Mouse (Mus musculus) neural tube, embryonic 11.5 days (tissue): ENCODE data around the gene Rnf212b. TPM values are rescaled to one million over a fixed set of nuclear protein-coding genes. Genes with fewer than 3 reads are reported as not detected.

ENCODE experiments used
- ATAC-seq: fragments of 200-750 bp; cut with Nextera tagmentation; 2 replicates; pipeline ENCODE4 v1.8.0; 2017; ENCODE audit warnings: moderate number of reproducible peaks, mild to moderate bottlenecking, moderate TSS enrichment, moderate library complexity; ENCODE audit not compliant: insufficient read depth, low FRiP score, low TSS enrichment
- DNase-seq: peaks from one replicate; pipeline ENCODE4 v3.0.0-alpha.2; 2015; ENCODE audit warnings: low spot score
- H3K27ac ChIP-seq: fragments of 300-500 bp; sonication (generic); 2 replicates; pipeline ENCODE4 v1.5.1; 2014; ENCODE audit warnings: low read depth, mild to moderate bottlenecking, low read length
- H3K27me3 ChIP-seq: fragments of 300-500 bp; sonication (generic); 2 replicates; pipeline ENCODE4 v1.6.1; 2014; ENCODE audit warnings: mild to moderate bottlenecking, low read length, mixed read lengths; ENCODE audit not compliant: control insufficient read depth, insufficient read depth
- H3K36me3 ChIP-seq: fragments of 300-500 bp; sonication (generic); 2 replicates; pipeline ENCODE4 v1.6.1; 2014; ENCODE audit warnings: mild to moderate bottlenecking, low read length, moderate library complexity, mixed read lengths; ENCODE audit not compliant: control insufficient read depth, insufficient read depth
- H3K4me1 ChIP-seq: fragments of 300-500 bp; sonication (generic); 2 replicates; pipeline ENCODE4 v1.6.1; 2014; ENCODE audit warnings: low read length, mixed read lengths; ENCODE audit not compliant: control insufficient read depth, insufficient read depth
- H3K4me2 ChIP-seq: fragments of 300-500 bp; sonication (generic); 2 replicates; pipeline ENCODE4 v1.6.1; 2014; ENCODE audit warnings: low read depth, mild to moderate bottlenecking, moderate library complexity
- H3K4me3 ChIP-seq: fragments of 300-500 bp; sonication (generic); 2 replicates; pipeline ENCODE4 v1.5.1; 2014; ENCODE audit warnings: low read depth, low read length
- H3K9ac ChIP-seq: fragments of 300-500 bp; sonication (generic); 2 replicates; pipeline ENCODE4 v1.6.1; 2014; ENCODE audit warnings: mild to moderate bottlenecking, low read length
- H3K9me3 ChIP-seq: fragments of 300-500 bp; sonication (generic); 2 replicates; pipeline ENCODE4 v1.6.1; 2016; ENCODE audit warnings: low read length; ENCODE audit not compliant: control insufficient read depth
- WGBS: fragments of 180-500 bp; shearing (Covaris S2); extraction: QIAGEN DNeasy Blood & Tissue Kit; methylation state at CpG from one replicate; pipeline ENCODE4 v1.1.7; 2014; 5-methylcytosine and 5-hydroxymethylcytosine counted together
- polyA plus RNA-seq: library from polyadenylated mRNA; unstranded; fragments of >200 nt; fragmentation: Nextera tagmentation; extraction: Ambion mirVana; gene quantifications from 2 replicates; pipeline ENCODE4 v1.2.1, GENCODE M21; 2014

Gene Rnf212b
- polyA plus RNA-seq, 1 experiment from 2014 or later, result not detected

DNA sequence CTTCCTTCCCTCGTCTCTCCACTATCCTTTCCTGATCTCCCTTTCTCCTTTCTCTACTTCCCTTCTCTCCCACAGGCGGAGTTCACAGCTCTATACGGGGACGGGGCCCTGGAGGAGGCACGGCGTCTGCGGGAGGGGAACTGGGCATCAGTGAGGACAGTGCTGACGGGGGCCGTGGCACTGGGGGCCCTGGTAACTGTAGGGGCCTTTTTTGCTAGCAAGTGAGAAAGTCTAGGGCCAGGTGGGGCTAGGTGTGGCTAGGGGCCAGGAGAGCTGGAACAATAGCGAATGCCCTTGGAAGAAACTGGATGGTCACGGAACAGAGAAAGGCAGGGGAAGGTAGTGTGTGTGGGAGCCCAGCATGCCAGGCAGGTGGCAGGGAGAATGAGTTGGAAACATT lies 71.4 kb downstream of the Rnf212b start:
- peaks cover 7% of the 10 kb centered on the region for H3K4me1 ChIP-seq
- WGBS, result 95% methylated on average over 11 of the region's 11 CpGs
- H3K9ac ChIP-seq, result no peak overlapping the region
- no peak overlapping the region for H3K27ac ChIP-seq
- no peaks in the 10 kb centered on the region for H3K9me3 ChIP-seq
- no peak overlapping the region for H3K4me3 ChIP-seq
- no peaks in the 10 kb centered on the region for H3K36me3 ChIP-seq
- H3K27me3 ChIP-seq, result no peaks in the 10 kb centered on the region
- ATAC-seq, result no peak
- no peak overlapping the region for H3K4me2 ChIP-seq
- DNase-seq, result no peak

GRCm38 (mm10) chr14:54892200-54892599 lies 78.3 kb downstream of the Rnf212b start, which contains the start of gene Pabpn1:
Pabpn1 (plus strand) TSS chr14:54892500.
- WGBS, result 95% methylated on average over 3 of the region's 3 CpGs

GRCm38 (mm10) chr14:54893651-54894181 lies 79.8 kb downstream of the Rnf212b start:
- peaks cover 11% of the 10 kb centered on the region for H3K36me3 ChIP-seq
- peak overlapping the region; percentile 93 for H3K4me3 ChIP-seq
- H3K9ac ChIP-seq, result peak overlapping the region; percentile 98
- no peaks in the 10 kb centered on the region for H3K27me3 ChIP-seq
- peak overlapping the region; percentile 94 for H3K27ac ChIP-seq
- WGBS, result under 1% methylated on average over 38 of the region's 38 CpGs
- peaks cover 8% of the 10 kb centered on the region; the same call in 1 of the 2 replicates for H3K4me1 ChIP-seq
- peak overlapping the region; percentile 45 for H3K4me2 ChIP-seq
- DNase-seq, result peak; percentile 96
- no peaks in the 10 kb centered on the region for H3K9me3 ChIP-seq
- ATAC-seq, result peak; percentile 98

More at GRCm38 (mm10) chr14:54892200-54892599, 78.3 kb downstream of the Rnf212b start, which contains the start of gene Pabpn1:
- peak within 1 kb of the TSS; percentile 93 for H3K4me3 ChIP-seq
- no peaks in the 10 kb centered on the region for H3K9me3 ChIP-seq
- H3K4me1 ChIP-seq, result peaks cover 8% of the 10 kb centered on the region; the same call in 1 of the 2 replicates
- DNase-seq, result no peak
- ATAC-seq, result no peak
- H3K27me3 ChIP-seq, result no peaks in the 10 kb centered on the region
- H3K4me2 ChIP-seq, result peak within 1 kb of the TSS; percentile 45
- H3K36me3 ChIP-seq, result peaks cover 8% of the 10 kb centered on the region
- H3K27ac ChIP-seq, result no peak within 1 kb of the TSS
- H3K9ac ChIP-seq, result peak within 1 kb of the TSS; percentile 28

GRCm38 (mm10) chr14:54894296-54895151 lies 80.6 kb downstream of the Rnf212b start:
- peak; percentile 62 for DNase-seq
- Histone ChIP-seq H3K4me1 (peaks cover 8% of the 10 kb centered on the region; the same call in 1 of the 2 replicates), H3K9me3 (no peaks in the 10 kb centered on the region), H3K4me2 (peak overlapping the region; percentile 64), H3K9ac (peak overlapping the region; percentile 98), H3K36me3 (peaks cover 11% of the 10 kb centered on the region), H3K27me3 (no peaks in the 10 kb centered on the region), H3K4me3 (peak overlapping the region; percentile 93), H3K27ac (peak overlapping the region; percentile 94)
- WGBS, result under 1% methylated on average over 44 of the region's 54 CpGs
- peak; percentile 55 for ATAC-seq

DNA sequence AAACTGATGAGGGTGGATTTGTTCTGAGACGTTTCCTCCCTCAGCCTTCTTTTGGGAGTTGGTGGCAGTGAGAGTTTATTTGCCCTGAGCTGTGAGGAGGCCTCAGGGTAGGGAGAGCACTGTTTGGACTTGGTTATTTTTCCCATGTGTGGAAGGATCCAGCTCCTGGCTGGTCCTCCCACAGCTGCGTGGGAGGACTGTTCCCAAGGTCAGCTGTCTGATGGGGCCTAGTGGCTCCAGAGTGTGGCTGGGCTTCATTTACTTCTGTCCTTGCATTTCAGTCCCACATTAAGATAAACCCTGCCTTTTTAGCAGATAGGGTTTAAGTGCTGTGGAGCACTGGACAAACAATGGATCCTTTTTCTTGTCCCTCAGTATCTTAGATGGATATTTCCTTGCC lies 83.5 kb downstream of the Rnf212b start:
- H3K4me1 ChIP-seq, result peaks cover 8% of the 10 kb centered on the region; the same call in 1 of the 2 replicates
- peaks cover 11% of the 10 kb centered on the region for H3K36me3 ChIP-seq
- no peak overlapping the region for H3K27ac ChIP-seq
- no peak for ATAC-seq
- H3K4me3 ChIP-seq, result no peak overlapping the region
- DNase-seq, result no peak
- no peak overlapping the region for H3K9ac ChIP-seq
- no peaks in the 10 kb centered on the region for H3K9me3 ChIP-seq
- no peak overlapping the region for H3K4me2 ChIP-seq
- no peaks in the 10 kb centered on the region for H3K27me3 ChIP-seq
- WGBS, result 74% methylated on average over 2 of the region's 2 CpGs

DNA sequence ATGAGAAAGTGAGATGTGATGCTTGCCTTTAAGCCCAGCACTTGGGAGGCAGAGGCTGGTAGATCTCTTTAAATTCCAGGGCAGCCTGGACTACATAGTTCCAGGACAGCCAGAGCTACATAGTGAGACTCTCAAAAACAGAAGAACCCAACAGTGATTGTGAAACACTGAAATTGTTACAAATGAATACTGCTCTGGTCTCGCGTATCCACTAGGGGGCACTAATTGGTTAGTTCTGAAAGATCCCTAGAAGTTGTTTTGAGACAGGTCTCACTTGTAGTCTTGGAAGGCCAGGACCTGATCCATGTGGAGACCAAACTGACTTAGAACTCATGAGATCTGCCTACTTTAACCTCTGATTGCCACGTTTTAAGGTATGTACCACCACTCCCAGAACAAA lies 86.4 kb downstream of the Rnf212b start:
- Histone ChIP-seq H3K4me1 (peaks cover 2% of the 10 kb centered on the region; the same call in 1 of the 2 replicates), H3K36me3 (peaks cover 11% of the 10 kb centered on the region), H3K4me2 (no peak overlapping the region), H3K4me3 (no peak overlapping the region), H3K9me3 (no peaks in the 10 kb centered on the region), H3K27me3 (no peaks in the 10 kb centered on the region), H3K27ac (no peak overlapping the region), H3K9ac (no peak overlapping the region)
- peak; percentile 33; the same call in 1 of the 2 replicates for ATAC-seq
- WGBS, result 0% methylated on average over 3 of the region's 3 CpGs
- peak; percentile 66 for DNase-seq

- Histone ChIP-seq H3K27me3 (no peaks in the 10 kb centered on the region), H3K9me3 (no peaks in the 10 kb centered on the region), H3K4me1 (no peaks in the 10 kb centered on the region), H3K9ac (no peak overlapping the region), H3K27ac (no peak overlapping the region), H3K4me2 (no peak overlapping the region), H3K4me3 (no peak overlapping the region), H3K36me3 (peaks cover 8% of the 10 kb centered on the region)
- ATAC-seq (no peak), DNase-seq (no peak)
- 98% methylated on average over 4 of the region's 4 CpGs for WGBS
Measured at GRCm38 (mm10) chr14:54903641-54904040, 89.7 kb downstream of the Rnf212b start.
